ENCODE assay signal across 14 mouse cellular contexts in the genomic region with DNA sequence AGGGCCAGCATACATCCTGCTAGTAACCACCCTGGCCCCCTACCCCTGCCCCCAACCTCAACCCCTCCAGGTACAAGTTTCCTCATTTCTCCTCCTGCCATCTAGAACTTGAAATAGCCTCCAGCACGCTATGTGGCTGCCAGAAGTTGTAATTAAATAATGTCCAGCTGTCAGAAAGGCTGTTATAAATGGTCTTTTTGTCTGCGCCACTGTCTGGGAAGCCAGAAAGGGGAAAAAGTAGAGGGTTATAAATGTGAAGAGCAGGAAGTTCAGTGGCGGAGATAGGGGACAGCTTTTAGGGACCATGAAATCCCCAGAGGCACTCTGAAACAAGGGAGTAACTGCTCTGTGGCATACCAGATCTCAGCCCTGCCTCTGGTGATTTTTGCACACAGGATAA.
"Had no signal": no experiment of that assay in that cellular context is flagged by ENCODE, and none has a peak within 500 bp of the region (broad histone marks: within the 10 kb centered on the region; RNA-seq: fewer than 3 reads in every experiment).

No protein-coding gene starts in this region.

- H3K9ac ChIP-seq: intestine, embryonic 15.5 days; lung, embryonic 14.5 days; midbrain, embryonic 12.5 days; neural tube, embryonic 15.5 days had no signal

- DNase-seq: lung, embryonic 14.5 days; lung, postnatal 10 days; right cerebral cortex, adult 18-20 months; right cerebral cortex, postnatal 25 days; thymus, postnatal 4 days had no signal

- H3K36me3 ChIP-seq: intestine, embryonic 15.5 days; limb, embryonic 10.5 days; midbrain, embryonic 12.5 days; neural tube, embryonic 15.5 days had no signal

- H3K27me3 ChIP-seq: intestine, embryonic 15.5 days; megakaryocyte, embryonic 14.5 days; midbrain, embryonic 12.5 days; neural tube, embryonic 15.5 days had no signal

- H3K4me3 ChIP-seq: intestine, embryonic 15.5 days; left cerebral cortex, adult 2 months; limb, embryonic 10.5 days; megakaryocyte, embryonic 14.5 days; midbrain, embryonic 12.5 days; myocyte; neural tube, embryonic 15.5 days had no signal

- H3K4me1 ChIP-seq: intestine, embryonic 15.5 days; megakaryocyte, embryonic 14.5 days; midbrain, embryonic 12.5 days; neural tube, embryonic 15.5 days had no signal

- H3K27ac ChIP-seq: intestine, embryonic 15.5 days; left cerebral cortex, adult 2 months; limb, embryonic 10.5 days; macrophage; midbrain, embryonic 12.5 days; neural tube, embryonic 15.5 days had no signal

- ATAC-seq: intestine, embryonic 15.5 days had no signal

- H3K9me3 ChIP-seq: intestine, embryonic 15.5 days; limb, embryonic 10.5 days; megakaryocyte, embryonic 14.5 days; midbrain, embryonic 12.5 days; neural tube, embryonic 15.5 days had no signal

- H3K4me2 ChIP-seq: intestine, embryonic 15.5 days; liver, embryonic 11.5 days; lung, embryonic 14.5 days; midbrain, embryonic 12.5 days; neural tube, embryonic 15.5 days had no signal
